Mouse (Mus musculus): ENCODE results near the gene Mef2d. TPM values are rescaled to one million over a fixed set of nuclear protein-coding genes. Genes with fewer than 3 reads are reported as not detected.

Mef2d gene
- polyA plus RNA-seq, 1 experiment = 41.5 TPM

DNA sequence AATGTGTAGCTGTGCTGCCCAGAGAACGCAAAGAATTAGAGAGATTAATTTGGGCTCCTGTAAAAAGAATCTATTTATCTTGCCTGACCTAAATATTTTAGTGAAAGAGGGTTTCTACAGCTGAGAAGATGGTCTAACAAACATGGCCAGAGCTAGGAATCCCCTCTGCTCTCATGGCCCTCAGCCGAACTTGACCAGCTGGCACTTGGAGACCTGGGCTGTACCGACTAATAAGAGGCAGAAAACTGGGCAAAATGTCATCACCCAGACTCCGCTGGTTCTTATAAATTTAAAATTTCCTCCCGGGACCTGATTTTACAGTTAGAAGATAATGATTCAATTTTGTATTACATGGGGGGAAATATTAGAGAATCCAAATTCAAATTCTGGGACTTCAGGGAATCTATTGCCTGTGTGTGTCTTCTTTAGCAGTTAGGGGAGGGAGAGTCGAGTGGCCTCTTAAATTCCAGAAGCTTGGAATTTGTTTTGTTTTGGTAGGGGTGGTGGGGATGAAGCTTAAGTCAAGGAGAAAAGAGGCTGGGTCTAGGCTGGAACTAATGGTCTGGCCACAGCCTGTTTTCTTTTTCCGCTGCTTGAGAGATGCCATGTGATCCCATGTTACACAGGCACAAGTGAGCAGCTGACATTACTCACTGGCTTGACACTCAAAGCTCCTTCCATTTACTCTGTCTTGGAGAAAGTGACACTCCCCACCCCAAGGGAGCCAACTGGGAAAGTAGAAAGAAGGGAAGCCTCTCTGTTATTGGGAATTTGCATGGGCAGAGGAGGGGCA, 74.6 kb downstream of the Mef2d start:
- Histone ChIP-seq H3K9me3 (replicated peaks; ENCODE audit: control insufficient read depth, insufficient read depth, low read length, poor library complexity, severe bottlenecking) (no peaks in the 10 kb centered on the region), H3K9ac (ENCODE audit: low read depth, poor library complexity, severe bottlenecking) (no peak overlapping the region), H3K27me3 (ENCODE audit: control insufficient read depth, insufficient read depth, low read length, poor library complexity, severe bottlenecking) (peaks cover 20% of the 10 kb centered on the region), H3K4me3 (ENCODE audit: low read depth, low read length) (no peak overlapping the region), H3K27ac (ENCODE audit: insufficient read depth, low read length) (no peak overlapping the region), H3K4me1 (ENCODE audit: control insufficient read depth, insufficient read depth, low read length) (no peaks in the 10 kb centered on the region), H3K36me3 (ENCODE audit: control insufficient read depth, insufficient read depth, low read length, poor library complexity, severe bottlenecking) (no peaks in the 10 kb centered on the region)
- no peak for TF ChIP-seq CTCF (IDR thresholded peaks at IDR 0.05; ENCODE audit: low read depth, low read length)
- no peak for TF ChIP-seq POLR2A (IDR thresholded peaks at IDR 0.05; ENCODE audit: insufficient read depth, low read length)
- TF ChIP-seq EP300 (IDR thresholded peaks at IDR 0.05; ENCODE audit: insufficient read depth, low read depth, low read length) = no peak

DNA sequence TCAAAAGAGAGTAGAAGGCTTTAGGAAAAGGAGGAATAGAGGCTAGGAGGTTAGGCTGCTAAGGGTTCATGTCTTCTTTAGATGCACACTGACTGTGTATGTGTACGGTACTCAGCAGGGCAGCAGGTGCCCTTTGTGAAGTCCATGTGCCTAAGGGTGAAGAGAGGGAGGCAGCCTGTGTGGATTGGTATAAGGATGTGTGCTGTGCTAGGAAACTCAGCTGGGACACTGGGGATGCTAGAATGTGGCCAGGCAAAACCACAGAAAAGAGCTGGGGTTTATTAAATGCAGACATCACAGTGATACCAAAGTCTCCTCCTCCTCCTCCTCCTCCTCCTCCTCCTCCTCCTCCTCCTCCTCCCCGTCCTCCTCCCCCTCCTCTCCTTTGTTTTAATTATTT, 75.5 kb downstream of the Mef2d start:
- H3K4me3 ChIP-seq (ENCODE audit: low read depth, low read length) = no peak overlapping the region
- TF ChIP-seq EP300 (IDR thresholded peaks at IDR 0.05; ENCODE audit: insufficient read depth, low read depth, low read length) (no peak), CTCF (IDR thresholded peaks at IDR 0.05; ENCODE audit: low read depth, low read length) (no peak), POLR2A (IDR thresholded peaks at IDR 0.05; ENCODE audit: insufficient read depth, low read length) (no peak)
- peaks cover 18% of the 10 kb centered on the region for H3K27me3 ChIP-seq (ENCODE audit: control insufficient read depth, insufficient read depth, low read length, poor library complexity, severe bottlenecking)
- no peak overlapping the region for H3K27ac ChIP-seq (ENCODE audit: insufficient read depth, low read length)
- H3K4me1 ChIP-seq (ENCODE audit: control insufficient read depth, insufficient read depth, low read length) = no peaks in the 10 kb centered on the region
- no peak overlapping the region for H3K9ac ChIP-seq (ENCODE audit: low read depth, poor library complexity, severe bottlenecking)
- no peaks in the 10 kb centered on the region for H3K9me3 ChIP-seq (replicated peaks; ENCODE audit: control insufficient read depth, insufficient read depth, low read length, poor library complexity, severe bottlenecking)
- H3K36me3 ChIP-seq (ENCODE audit: control insufficient read depth, insufficient read depth, low read length, poor library complexity, severe bottlenecking) = no peaks in the 10 kb centered on the region

GRCm38 (mm10) chr3:88219940-88220339, 77.8 kb downstream of the Mef2d start:
- TF ChIP-seq EP300 (IDR thresholded peaks at IDR 0.05; ENCODE audit: insufficient read depth, low read depth, low read length) = no peak
- TF ChIP-seq POLR2A (IDR thresholded peaks at IDR 0.05; ENCODE audit: insufficient read depth, low read length) = no peak
- TF ChIP-seq CTCF (IDR thresholded peaks at IDR 0.05; ENCODE audit: low read depth, low read length) = no peak
- Histone ChIP-seq H3K9me3 (replicated peaks; ENCODE audit: control insufficient read depth, insufficient read depth, low read length, poor library complexity, severe bottlenecking) (no peaks in the 10 kb centered on the region), H3K4me1 (ENCODE audit: control insufficient read depth, insufficient read depth, low read length) (no peaks in the 10 kb centered on the region), H3K4me3 (ENCODE audit: low read depth, low read length) (no peak overlapping the region), H3K9ac (ENCODE audit: low read depth, poor library complexity, severe bottlenecking) (no peak overlapping the region), H3K27me3 (ENCODE audit: control insufficient read depth, insufficient read depth, low read length, poor library complexity, severe bottlenecking) (peaks cover 13% of the 10 kb centered on the region), H3K27ac (ENCODE audit: insufficient read depth, low read length) (no peak overlapping the region), H3K36me3 (ENCODE audit: control insufficient read depth, insufficient read depth, low read length, poor library complexity, severe bottlenecking) (no peaks in the 10 kb centered on the region)

- peaks cover 5% of the 10 kb centered on the region for H3K27me3 ChIP-seq (ENCODE audit: control insufficient read depth, insufficient read depth, low read length, poor library complexity, severe bottlenecking)
- no peaks in the 10 kb centered on the region for H3K4me1 ChIP-seq (ENCODE audit: control insufficient read depth, insufficient read depth, low read length)
- H3K4me3 ChIP-seq (ENCODE audit: low read depth, low read length) = no peak overlapping the region
- no peaks in the 10 kb centered on the region for H3K36me3 ChIP-seq (ENCODE audit: control insufficient read depth, insufficient read depth, low read length, poor library complexity, severe bottlenecking)
- 0 out of 2 replicates have a peak, but pooled peaks have one; percentile 49 for TF ChIP-seq EP300 (IDR thresholded peaks at IDR 0.05; ENCODE audit: insufficient read depth, low read depth, low read length)
- peak; percentile 50 for TF ChIP-seq CTCF (IDR thresholded peaks at IDR 0.05; ENCODE audit: low read depth, low read length)
- TF ChIP-seq POLR2A (IDR thresholded peaks at IDR 0.05; ENCODE audit: insufficient read depth, low read length) = no peak
- H3K9ac ChIP-seq (ENCODE audit: low read depth, poor library complexity, severe bottlenecking) = no peak overlapping the region
- no peak overlapping the region for H3K27ac ChIP-seq (ENCODE audit: insufficient read depth, low read length)
- H3K9me3 ChIP-seq (replicated peaks; ENCODE audit: control insufficient read depth, insufficient read depth, low read length, poor library complexity, severe bottlenecking) = no peaks in the 10 kb centered on the region
Observed at GRCm38 (mm10) chr3:88220842-88221241, 78.7 kb downstream of the Mef2d start.

Other genes with a start within 250 kb of the Mef2d start
- 508 and 526 TPM in 2 replicates for gene Hdgf, start 236.1 kb upstream of the Mef2d start, polyA plus RNA-seq (2011; ENCODE audit: insufficient read depth, insufficient read length, low read depth, missing spikeins)
- 207 and 219 TPM in 2 replicates for gene Mrpl24, start 222.9 kb upstream of the Mef2d start, polyA plus RNA-seq (2011; ENCODE audit: insufficient read depth, insufficient read length, low read depth, missing spikeins)
- 64.3 and 68.4 TPM in 2 replicates for gene Isg20l2, start 212.1 kb upstream of the Mef2d start, polyA plus RNA-seq (2011; ENCODE audit: insufficient read depth, insufficient read length, low read depth, missing spikeins)
- gene Rrnad1, start 211.7 kb upstream of the Mef2d start, polyA plus RNA-seq (2011; ENCODE audit: insufficient read depth, insufficient read length, low read depth, missing spikeins) = 14.9 and 18.8 TPM in 2 replicates
- 11.9 and 12.0 TPM in 2 replicates for gene Crabp2, start 193.7 kb upstream of the Mef2d start, polyA plus RNA-seq (2011; ENCODE audit: insufficient read depth, insufficient read length, low read depth, missing spikeins)
- gene Nes, start 171.3 kb upstream of the Mef2d start, polyA plus RNA-seq (2011; ENCODE audit: insufficient read depth, insufficient read length, low read depth, missing spikeins) = 34.5 and 36.0 TPM in 2 replicates
- 1.1 TPM in 2 replicates for gene Bcan, start 142.1 kb upstream of the Mef2d start, polyA plus RNA-seq (2011; ENCODE audit: insufficient read depth, insufficient read length, low read depth, missing spikeins)
- not detected in 2 replicates for gene Hapln2, start 114.8 kb upstream of the Mef2d start, polyA plus RNA-seq (2011; ENCODE audit: insufficient read depth, insufficient read length, low read depth, missing spikeins)
- gene Gpatch4, start 99.3 kb upstream of the Mef2d start, polyA plus RNA-seq (2011; ENCODE audit: insufficient read depth, insufficient read length, low read depth, missing spikeins) = 27.7 and 27.8 TPM in 2 replicates
- 63.0 and 67.1 TPM in 2 replicates for gene Naxe, start 83.9 kb upstream of the Mef2d start, polyA plus RNA-seq (2011; ENCODE audit: insufficient read depth, insufficient read length, low read depth, missing spikeins)
- not detected in 2 replicates for gene Ttc24, start 64.1 kb upstream of the Mef2d start, polyA plus RNA-seq (2011; ENCODE audit: insufficient read depth, insufficient read length, low read depth, missing spikeins)
- gene Iqgap3, start 60.4 kb upstream of the Mef2d start, polyA plus RNA-seq (2011; ENCODE audit: insufficient read depth, insufficient read length, low read depth, missing spikeins) = 28.2 and 30.9 TPM in 2 replicates
- 0.82 TPM in 1 of 2 replicates, not detected in the other for gene Rhbg, start 112.3 kb downstream of the Mef2d start, polyA plus RNA-seq (2011; ENCODE audit: insufficient read depth, insufficient read length, low read depth, missing spikeins)
- gene Gm38392, start 144.8 kb downstream of the Mef2d start, polyA plus RNA-seq (2011; ENCODE audit: insufficient read depth, insufficient read length, low read depth, missing spikeins) = 0.72 and 3.6 TPM in 2 replicates
- 15.5 and 19.8 TPM in 2 replicates for gene Tsacc, start 154.6 kb downstream of the Mef2d start, polyA plus RNA-seq (2011; ENCODE audit: insufficient read depth, insufficient read length, low read depth, missing spikeins)
- gene Cct3, start 154.7 kb downstream of the Mef2d start, polyA plus RNA-seq (2011; ENCODE audit: insufficient read depth, insufficient read length, low read depth, missing spikeins) = 584 and 609 TPM in 2 replicates
- gene Glmp, start 182.7 kb downstream of the Mef2d start, polyA plus RNA-seq (2011; ENCODE audit: insufficient read depth, insufficient read length, low read depth, missing spikeins) = 89.0 and 93.3 TPM in 2 replicates
- gene Tmem79, start 193.8 kb downstream of the Mef2d start, polyA plus RNA-seq (2011; ENCODE audit: insufficient read depth, insufficient read length, low read depth, missing spikeins) = 9.1 and 12.8 TPM in 2 replicates
- gene Smg5, start 193.9 kb downstream of the Mef2d start, polyA plus RNA-seq (2011; ENCODE audit: insufficient read depth, insufficient read length, low read depth, missing spikeins) = 70.7 and 84.2 TPM in 2 replicates
- 4.9 and 6.8 TPM in 2 replicates for gene Paqr6, start 222.2 kb downstream of the Mef2d start, polyA plus RNA-seq (2011; ENCODE audit: insufficient read depth, insufficient read length, low read depth, missing spikeins)
- 1.0 and 1.4 TPM in 2 replicates for gene Bglap3, start 230.4 kb downstream of the Mef2d start, polyA plus RNA-seq (2011; ENCODE audit: insufficient read depth, insufficient read length, low read depth, missing spikeins)
- not detected in 2 replicates for gene Bglap2, start 236.3 kb downstream of the Mef2d start, polyA plus RNA-seq (2011; ENCODE audit: insufficient read depth, insufficient read length, low read depth, missing spikeins)
- gene Bglap, start 242.1 kb downstream of the Mef2d start, polyA plus RNA-seq (2011; ENCODE audit: insufficient read depth, insufficient read length, low read depth, missing spikeins) = not detected in 2 replicates

All from ES-Bruce4 (cell line).